Mouse (Mus musculus) spleen, postnatal 36 days (tissue): Measurements from ENCODE around the gene Smim6.

Experiments used
- DNase-seq, 2 experiments: peaks; one replicate each; pipeline ENCODE4 v3.0.0; 2022; ENCODE audit warnings: low spot score in 2 of 2, mixed read lengths in 1 of 2

Smim6 gene

GRCm38 (mm10) chr11:115933747-115934110 is 21.9 kb downstream of the Smim6 start:
- DNase-seq, result no peak

GRCm38 (mm10) chr11:115939690-115940329 is 28.0 kb downstream of the Smim6 start:
- peak; percentile 37 to 67 for DNase-seq

- DNase-seq, result no peak
These were observed 30.2 kb downstream of the Smim6 start for GRCm38 (mm10) chr11:115941980-115942379.

GRCm38 (mm10) chr11:115945247-115945646 is 33.4 kb downstream of the Smim6 start:
- no peak for DNase-seq

- no peak for DNase-seq
These were observed 34.5 kb downstream of the Smim6 start for GRCm38 (mm10) chr11:115946221-115946828.

- DNase-seq, result no peak
These were observed 36.5 kb downstream of the Smim6 start for GRCm38 (mm10) chr11:115948316-115948715.

- no peak for DNase-seq
These were observed 38.9 kb downstream of the Smim6 start for GRCm38 (mm10) chr11:115950719-115951118.

GRCm38 (mm10) chr11:115954712-115955111 is 42.9 kb downstream of the Smim6 start:
- no peak for DNase-seq

- peak in 1 of 2 experiments; percentile 18 for DNase-seq
These were observed 43.5 kb downstream of the Smim6 start for GRCm38 (mm10) chr11:115955195-115955858.

GRCm38 (mm10) chr11:115956453-115956852 is 44.6 kb downstream of the Smim6 start:
- no peak for DNase-seq

- DNase-seq, result no peak
These were observed 46.2 kb downstream of the Smim6 start for GRCm38 (mm10) chr11:115957971-115958370.

GRCm38 (mm10) chr11:115959018-115959417 is 47.2 kb downstream of the Smim6 start:
- DNase-seq, result no peak

- DNase-seq, result no peak
These were observed 51.0 kb downstream of the Smim6 start for GRCm38 (mm10) chr11:115962651-115963412.
